Mouse (Mus musculus): ENCODE results near the gene Ndufs2. TPM values are rescaled to one million over a fixed set of nuclear protein-coding genes. Genes with fewer than 3 reads are reported as not detected.

The Ndufs2 gene
- polyA plus RNA-seq, 1 experiment from 2014 or later: 272 TPM

Other genes with a start within 250 kb of the Ndufs2 start
- gene Fcgr4, start 232.5 kb downstream of the Ndufs2 start, polyA plus RNA-seq (2014; fragmentation: Nextera tagmentation; extraction: Ambion mirVana): 0.17 and 0.22 TPM in 2 replicates
- gene Fcgr3, start 186.5 kb downstream of the Ndufs2 start, polyA plus RNA-seq (2014; fragmentation: Nextera tagmentation; extraction: Ambion mirVana): 6.5 and 7.9 TPM in 2 replicates
- 1.4 and 1.7 TPM in 2 replicates for gene Cfap126, start 137.5 kb downstream of the Ndufs2 start, polyA plus RNA-seq (2014; fragmentation: Nextera tagmentation; extraction: Ambion mirVana)
- 252 and 267 TPM in 2 replicates for gene Sdhc, start 100.8 kb downstream of the Ndufs2 start, polyA plus RNA-seq (2014; fragmentation: Nextera tagmentation; extraction: Ambion mirVana)
- gene Mpz, start 100.7 kb downstream of the Ndufs2 start, polyA plus RNA-seq (2014; fragmentation: Nextera tagmentation; extraction: Ambion mirVana): 1.1 and 1.9 TPM in 2 replicates
- 13.5 and 15.6 TPM in 2 replicates for gene Pcp4l1, start 55.1 kb downstream of the Ndufs2 start, polyA plus RNA-seq (2014; fragmentation: Nextera tagmentation; extraction: Ambion mirVana)
- 0.22 and 0.26 TPM in 2 replicates for gene Nr1i3, start 37.4 kb downstream of the Ndufs2 start, polyA plus RNA-seq (2014; fragmentation: Nextera tagmentation; extraction: Ambion mirVana)
- gene Tomm40l, start 28.9 kb downstream of the Ndufs2 start, polyA plus RNA-seq (2014; fragmentation: Nextera tagmentation; extraction: Ambion mirVana): 20.2 and 29.9 TPM in 2 replicates
- 3.5 and 3.7 TPM in 2 replicates for gene Apoa2, start 26.3 kb downstream of the Ndufs2 start, polyA plus RNA-seq (2014; fragmentation: Nextera tagmentation; extraction: Ambion mirVana)
- gene Fcer1g, start 17.0 kb downstream of the Ndufs2 start, polyA plus RNA-seq (2014; fragmentation: Nextera tagmentation; extraction: Ambion mirVana): 19.9 and 22.0 TPM in 2 replicates
- gene Adamts4, start 967 bp downstream of the Ndufs2 start, polyA plus RNA-seq (2014; fragmentation: Nextera tagmentation; extraction: Ambion mirVana): 5.1 and 6.1 TPM in 2 replicates
- gene B4galt3, start 18.9 kb upstream of the Ndufs2 start, polyA plus RNA-seq (2014; fragmentation: Nextera tagmentation; extraction: Ambion mirVana): 56.8 and 60.5 TPM in 2 replicates
- 58.3 and 59.8 TPM in 2 replicates for gene Ppox, start 29.8 kb upstream of the Ndufs2 start, polyA plus RNA-seq (2014; fragmentation: Nextera tagmentation; extraction: Ambion mirVana)
- gene Usp21, start 36.6 kb upstream of the Ndufs2 start, polyA plus RNA-seq (2014; fragmentation: Nextera tagmentation; extraction: Ambion mirVana): 96.1 and 102 TPM in 2 replicates
- 109 and 114 TPM in 2 replicates for gene Ufc1, start 43.6 kb upstream of the Ndufs2 start, polyA plus RNA-seq (2014; fragmentation: Nextera tagmentation; extraction: Ambion mirVana)
- gene Dedd, start 77.8 kb upstream of the Ndufs2 start, polyA plus RNA-seq (2014; fragmentation: Nextera tagmentation; extraction: Ambion mirVana): 51.7 and 56.7 TPM in 2 replicates
- 29.8 and 31.5 TPM in 2 replicates for gene Nit1, start 94.3 kb upstream of the Ndufs2 start, polyA plus RNA-seq (2014; fragmentation: Nextera tagmentation; extraction: Ambion mirVana)
- gene Pfdn2, start 94.3 kb upstream of the Ndufs2 start, polyA plus RNA-seq (2014; fragmentation: Nextera tagmentation; extraction: Ambion mirVana): 60.7 and 70.1 TPM in 2 replicates
- gene Klhdc9, start 109.4 kb upstream of the Ndufs2 start, polyA plus RNA-seq (2014; fragmentation: Nextera tagmentation; extraction: Ambion mirVana): 1.2 and 1.4 TPM in 2 replicates
- gene Nectin4, start 118.7 kb upstream of the Ndufs2 start, polyA plus RNA-seq (2014; fragmentation: Nextera tagmentation; extraction: Ambion mirVana): 2.4 and 2.5 TPM in 2 replicates
- gene Arhgap30, start 137.6 kb upstream of the Ndufs2 start, polyA plus RNA-seq (2014; fragmentation: Nextera tagmentation; extraction: Ambion mirVana): 0.39 and 0.52 TPM in 2 replicates
- 101 and 108 TPM in 2 replicates for gene Usf1, start 159.9 kb upstream of the Ndufs2 start, polyA plus RNA-seq (2014; fragmentation: Nextera tagmentation; extraction: Ambion mirVana)
- gene Tstd1, start 167.5 kb upstream of the Ndufs2 start, polyA plus RNA-seq (2014; fragmentation: Nextera tagmentation; extraction: Ambion mirVana): 2.2 and 3.2 TPM in 2 replicates
- gene F11r, start 186.1 kb upstream of the Ndufs2 start, polyA plus RNA-seq (2014; fragmentation: Nextera tagmentation; extraction: Ambion mirVana): 21.1 and 23.1 TPM in 2 replicates

All from embryonic facial prominence, embryonic 11.5 days (tissue).